Mouse (Mus musculus) limb, embryonic 15.5 days (tissue): ENCODE data around the gene Pla2g15. TPM values are rescaled to one million over a fixed set of nuclear protein-coding genes. Genes with fewer than 3 reads are reported as not detected.

ENCODE experiments used
- ATAC-seq: fragments of 200-750 bp; cut with Nextera tagmentation; 2 replicates; pipeline ENCODE4 v1.8.0; 2017; ENCODE audit warnings: low read depth, moderate TSS enrichment; ENCODE audit not compliant: insufficient number of reproducible peaks, low FRiP score, low TSS enrichment
- H3K27ac ChIP-seq: fragments of 300-500 bp; sonication (generic); 2 replicates; pipeline ENCODE4 v1.5.1; 2015; ENCODE audit warnings: moderate library complexity, mild to moderate bottlenecking, inconsistent platforms
- H3K27me3 ChIP-seq: fragments of 300-500 bp; sonication (generic); 2 replicates; pipeline ENCODE4 v1.6.1; 2015; ENCODE audit warnings: inconsistent platforms
- H3K36me3 ChIP-seq: fragments of 300-500 bp; sonication (generic); 2 replicates; pipeline ENCODE4 v1.6.1; 2015; ENCODE audit warnings: inconsistent platforms
- H3K4me1 ChIP-seq: fragments of 300-500 bp; sonication (generic); 2 replicates; pipeline ENCODE4 v1.6.1; 2015; ENCODE audit warnings: inconsistent platforms
- H3K4me2 ChIP-seq: fragments of 300-500 bp; sonication (generic); 2 replicates; pipeline ENCODE4 v1.6.1; 2015; ENCODE audit warnings: mild to moderate bottlenecking, inconsistent platforms
- H3K4me3 ChIP-seq: fragments of 300-500 bp; sonication (generic); 2 replicates; pipeline ENCODE4 v1.5.1; 2015; ENCODE audit warnings: mild to moderate bottlenecking, inconsistent platforms
- H3K9ac ChIP-seq: fragments of 300-500 bp; sonication (generic); 2 replicates; pipeline ENCODE4 v1.6.1; 2015; ENCODE audit warnings: inconsistent platforms
- H3K9me3 ChIP-seq: fragments of 300-500 bp; sonication (generic); 2 replicates; pipeline ENCODE4 v1.6.1; 2016; ENCODE audit warnings: inconsistent platforms
- WGBS: fragments of 180-500 bp; shearing (Covaris S2); methylation state at CpG from one replicate; pipeline ENCODE4 v1.1.7; 2015; 5-methylcytosine and 5-hydroxymethylcytosine counted together
- polyA plus RNA-seq: library from polyadenylated mRNA; unstranded; fragments of >200 nt; fragmentation: Nextera tagmentation; extraction: Ambion mirVana; gene quantifications from 2 replicates; pipeline ENCODE4 v1.2.1, GENCODE M21; 2015

The Pla2g15 gene
- polyA plus RNA-seq, 1 experiment from 2014 or later, result 19.9 TPM

- Histone ChIP-seq H3K36me3 (peaks cover 55% of the 10 kb centered on the region), H3K4me1 (no peaks in the 10 kb centered on the region), H3K27ac (no peak overlapping the region), H3K9ac (no peak overlapping the region), H3K4me2 (no peak overlapping the region), H3K9me3 (no peaks in the 10 kb centered on the region), H3K4me3 (no peak overlapping the region), H3K27me3 (0 out of 2 replicates have a peak, but pooled peaks cover 2% of the 10 kb centered on the region)
- 87% methylated on average over 10 of the region's 10 CpGs for WGBS
- ATAC-seq, result no peak
Measured at GRCm38 (mm10) chr8:106127882-106128410, 22.3 kb upstream of the Pla2g15 start.

- Histone ChIP-seq H3K9me3 (no peaks in the 10 kb centered on the region), H3K36me3 (peaks cover 50% of the 10 kb centered on the region), H3K4me3 (no peak overlapping the region), H3K9ac (no peak overlapping the region), H3K27me3 (peaks cover 15% of the 10 kb centered on the region), H3K4me2 (no peak overlapping the region), H3K27ac (no peak overlapping the region), H3K4me1 (peaks cover 8% of the 10 kb centered on the region; the same call in 1 of the 2 replicates)
- ATAC-seq, result no peak
Measured at GRCm38 (mm10) chr8:106129232-106129930, 20.8 kb upstream of the Pla2g15 start.

DNA sequence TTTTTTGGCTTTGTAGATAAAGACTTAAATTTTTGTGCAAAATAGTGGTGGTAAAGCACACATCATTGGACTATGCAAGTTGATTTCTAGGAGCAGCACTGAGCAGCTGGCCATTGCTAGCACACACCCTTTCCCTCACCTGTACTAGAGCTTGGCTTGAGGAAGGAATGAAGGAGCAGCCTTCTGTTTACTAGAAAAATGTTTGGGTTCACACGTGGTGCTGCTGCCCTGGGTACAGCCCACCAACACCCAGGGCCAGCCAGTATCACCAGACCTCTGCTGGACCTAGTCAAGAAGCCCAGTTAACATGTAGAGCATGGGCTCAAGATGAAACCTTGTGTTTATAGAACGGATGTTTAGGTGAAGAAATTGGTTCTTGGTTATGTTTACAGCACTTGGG is 20.2 kb upstream of the Pla2g15 start:
- Histone ChIP-seq H3K4me1 (peaks cover 14% of the 10 kb centered on the region), H3K27me3 (peaks cover 22% of the 10 kb centered on the region), H3K27ac (no peak overlapping the region), H3K4me2 (no peak overlapping the region), H3K36me3 (peaks cover 50% of the 10 kb centered on the region), H3K4me3 (no peak overlapping the region), H3K9ac (no peak overlapping the region), H3K9me3 (no peaks in the 10 kb centered on the region)
- no peak for ATAC-seq
- 80% methylated on average over 2 of the region's 2 CpGs for WGBS

GRCm38 (mm10) chr8:106130505-106130904 is 19.7 kb upstream of the Pla2g15 start:
- Histone ChIP-seq H3K9ac (no peak overlapping the region), H3K4me1 (peaks cover 19% of the 10 kb centered on the region), H3K4me3 (no peak overlapping the region), H3K36me3 (peaks cover 50% of the 10 kb centered on the region), H3K9me3 (no peaks in the 10 kb centered on the region), H3K27ac (no peak overlapping the region), H3K27me3 (peaks cover 27% of the 10 kb centered on the region), H3K4me2 (no peak overlapping the region)
- no peak for ATAC-seq
- WGBS, result 76% methylated on average over 2 of the region's 2 CpGs

GRCm38 (mm10) chr8:106131021-106131420 is 19.2 kb upstream of the Pla2g15 start:
- Histone ChIP-seq H3K36me3 (peaks cover 50% of the 10 kb centered on the region), H3K27me3 (peaks cover 32% of the 10 kb centered on the region), H3K9me3 (no peaks in the 10 kb centered on the region), H3K27ac (no peak overlapping the region), H3K4me1 (peaks cover 24% of the 10 kb centered on the region), H3K4me2 (no peak overlapping the region), H3K4me3 (no peak overlapping the region), H3K9ac (no peak overlapping the region)
- WGBS, result 81% methylated on average over 4 of the region's 4 CpGs
- no peak for ATAC-seq

DNA sequence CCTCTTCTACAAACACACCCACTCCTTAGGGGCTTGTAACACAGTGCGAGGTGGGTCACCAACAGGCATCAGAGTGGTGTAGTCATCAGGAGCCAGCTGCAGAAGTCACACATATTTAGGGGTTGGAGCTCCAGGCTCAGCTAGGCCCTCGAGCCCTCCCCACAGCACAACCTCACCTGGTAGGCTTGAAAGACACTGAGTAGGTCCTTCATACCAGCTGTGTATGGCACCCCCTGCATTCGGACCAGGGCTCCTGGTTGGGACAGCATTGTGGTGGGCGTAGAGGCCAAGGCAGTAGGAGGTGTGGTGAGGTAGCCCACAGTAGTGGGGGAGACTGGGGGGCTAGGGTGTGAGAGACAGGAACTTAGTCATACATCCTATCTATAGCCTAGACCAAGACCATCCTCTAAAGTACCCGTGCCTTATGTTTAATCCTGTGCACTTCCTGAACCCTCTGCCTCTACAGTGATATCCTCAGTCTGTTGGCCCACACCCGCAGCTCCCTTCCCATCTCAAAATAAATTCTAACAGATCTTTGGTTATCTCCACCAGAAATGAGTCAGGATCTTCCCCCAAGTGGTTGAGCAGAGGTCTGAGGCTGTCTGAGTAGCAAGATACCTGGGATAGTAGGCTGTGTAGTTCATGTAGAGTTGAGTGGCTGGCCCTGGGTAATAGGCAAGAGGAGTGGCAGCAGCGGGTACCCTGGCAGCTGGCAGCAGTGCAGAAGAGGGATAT is 18.5 kb upstream of the Pla2g15 start:
- Histone ChIP-seq H3K9me3 (no peaks in the 10 kb centered on the region), H3K4me2 (no peak overlapping the region), H3K4me1 (peaks cover 31% of the 10 kb centered on the region), H3K4me3 (no peak overlapping the region), H3K27me3 (peaks cover 38% of the 10 kb centered on the region), H3K27ac (no peak overlapping the region), H3K36me3 (peaks cover 50% of the 10 kb centered on the region), H3K9ac (no peak overlapping the region)
- ATAC-seq, result no peak
- 91% methylated on average over 7 of the region's 7 CpGs for WGBS

DNA sequence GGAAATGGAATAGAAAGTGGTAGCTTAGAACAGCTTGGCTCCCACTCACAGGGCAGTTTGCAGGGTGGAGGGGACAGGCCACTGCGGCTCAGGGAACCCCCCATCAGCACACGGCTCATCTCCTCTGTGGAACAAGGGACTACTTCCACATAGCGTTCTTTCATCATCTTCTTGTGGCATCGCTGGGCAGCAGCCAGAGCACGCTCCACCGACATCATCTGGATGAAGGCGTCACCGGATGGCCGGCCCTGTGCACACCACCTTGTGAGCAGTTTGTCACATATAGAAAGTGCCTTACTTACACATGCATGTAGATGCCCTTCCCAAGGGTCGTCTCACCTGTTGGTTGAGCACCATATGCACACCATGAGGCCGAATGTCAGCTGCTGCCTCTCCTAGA is 17.8 kb upstream of the Pla2g15 start:
- Histone ChIP-seq H3K4me2 (no peak overlapping the region), H3K27me3 (peaks cover 45% of the 10 kb centered on the region), H3K4me3 (no peak overlapping the region), H3K36me3 (peaks cover 48% of the 10 kb centered on the region), H3K4me1 (peaks cover 37% of the 10 kb centered on the region), H3K9me3 (no peaks in the 10 kb centered on the region), H3K27ac (no peak overlapping the region), H3K9ac (no peak overlapping the region)
- 90% methylated on average over 11 of the region's 11 CpGs for WGBS
- no peak for ATAC-seq

DNA sequence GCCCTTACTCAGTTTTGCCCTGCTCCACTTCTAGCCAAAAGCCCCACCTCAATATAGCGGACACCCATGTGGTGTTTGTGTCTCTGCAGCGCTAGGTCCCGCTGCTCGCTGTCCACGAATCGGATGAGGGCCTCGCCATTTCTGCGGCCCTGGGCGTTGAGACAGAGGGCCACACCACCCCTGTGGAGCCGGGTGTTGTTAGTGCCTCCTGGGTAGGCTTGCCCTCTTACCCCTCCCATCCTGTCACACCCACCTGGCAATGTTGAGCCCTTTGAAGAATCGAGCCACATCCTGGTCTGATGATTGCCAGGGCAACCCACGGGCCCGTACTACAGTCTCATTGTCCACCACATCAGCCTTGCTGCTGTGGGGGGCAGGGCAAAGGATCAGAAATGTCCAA is 16.7 kb upstream of the Pla2g15 start:
- Histone ChIP-seq H3K27ac (no peak overlapping the region), H3K27me3 (peaks cover 47% of the 10 kb centered on the region), H3K4me2 (0 out of 2 replicates have a peak overlapping the region, but pooled peaks have one; percentile 7), H3K4me3 (no peak overlapping the region), H3K9ac (no peak overlapping the region), H3K36me3 (peaks cover 40% of the 10 kb centered on the region), H3K9me3 (no peaks in the 10 kb centered on the region), H3K4me1 (peaks cover 45% of the 10 kb centered on the region)
- WGBS, result 54% methylated on average over 13 of the region's 13 CpGs
- no peak for ATAC-seq

GRCm38 (mm10) chr8:106133946-106134345 is 16.3 kb upstream of the Pla2g15 start:
- H3K9ac ChIP-seq, result no peak overlapping the region
- 0 out of 2 replicates have a peak overlapping the region, but pooled peaks have one; percentile 7 for H3K4me2 ChIP-seq
- H3K27ac ChIP-seq, result no peak overlapping the region
- no peaks in the 10 kb centered on the region for H3K9me3 ChIP-seq
- H3K27me3 ChIP-seq, result peaks cover 47% of the 10 kb centered on the region
- peaks cover 46% of the 10 kb centered on the region for H3K4me1 ChIP-seq
- no peak for ATAC-seq
- no peak overlapping the region for H3K4me3 ChIP-seq
- H3K36me3 ChIP-seq, result peaks cover 36% of the 10 kb centered on the region
- WGBS, result 74% methylated on average over 6 of the region's 6 CpGs

DNA sequence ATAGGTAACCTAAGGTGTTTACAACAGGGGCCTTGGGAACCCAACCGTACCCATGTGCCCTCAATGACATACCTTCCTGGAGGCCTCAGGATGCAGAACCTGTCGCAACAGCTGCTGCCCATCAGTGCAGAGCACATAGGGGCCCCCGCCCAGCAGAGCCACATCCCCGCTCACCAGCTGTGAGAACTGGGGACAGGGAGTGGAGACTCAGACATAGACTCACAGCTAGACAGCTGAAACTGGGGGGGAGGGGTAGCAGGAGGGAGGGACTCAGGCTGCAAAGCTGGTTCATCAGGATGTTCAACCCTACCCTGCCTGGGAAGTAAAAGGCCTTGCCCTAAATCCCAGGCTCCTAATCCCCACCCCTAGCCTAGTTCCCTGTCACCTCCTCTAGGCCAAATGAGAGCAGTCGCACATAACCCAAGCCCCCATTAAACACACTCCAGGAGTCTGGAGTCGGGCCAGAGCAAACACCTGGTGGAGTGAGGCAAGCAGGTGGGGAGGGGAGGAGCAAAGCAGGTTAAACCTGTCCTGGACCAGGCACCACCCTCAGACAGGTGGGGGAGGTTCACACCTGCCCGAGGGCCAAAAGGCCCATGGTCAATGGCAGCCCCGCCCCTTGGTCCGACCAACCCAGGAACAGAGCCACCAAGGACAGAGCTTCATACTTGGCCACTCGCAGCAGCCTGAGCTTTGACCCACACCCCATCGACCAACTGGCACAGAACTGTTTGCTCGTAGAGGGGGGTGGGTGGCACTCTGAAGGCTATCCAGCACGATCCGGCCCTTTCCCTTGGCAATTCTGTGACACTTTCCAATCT is 15.2 kb upstream of the Pla2g15 start:
- H3K27ac ChIP-seq, result peak overlapping the region; percentile 68; the same call in 1 of the 2 replicates
- H3K4me3 ChIP-seq, result peak overlapping the region; percentile 51
- peaks cover 30% of the 10 kb centered on the region for H3K36me3 ChIP-seq
- no peaks in the 10 kb centered on the region for H3K9me3 ChIP-seq
- 10% methylated on average over 14 of the region's 14 CpGs for WGBS
- H3K9ac ChIP-seq, result no peak overlapping the region
- H3K4me1 ChIP-seq, result peaks cover 46% of the 10 kb centered on the region
- ATAC-seq, result peak; percentile 49
- H3K27me3 ChIP-seq, result peaks cover 47% of the 10 kb centered on the region
- peak overlapping the region; percentile 89 for H3K4me2 ChIP-seq

- Histone ChIP-seq H3K36me3 (peaks cover 23% of the 10 kb centered on the region), H3K9me3 (no peaks in the 10 kb centered on the region), H3K9ac (0 out of 2 replicates have a peak overlapping the region, but pooled peaks have one; percentile 7), H3K4me3 (peak overlapping the region; percentile 51), H3K4me1 (peaks cover 46% of the 10 kb centered on the region), H3K4me2 (peak overlapping the region; percentile 89), H3K27me3 (peaks cover 47% of the 10 kb centered on the region), H3K27ac (peak overlapping the region; percentile 68)
- 8% methylated on average over 19 of the region's 19 CpGs for WGBS
- no peak for ATAC-seq
Measured at GRCm38 (mm10) chr8:106135672-106136071, 14.5 kb upstream of the Pla2g15 start.
